Mouse (Mus musculus) layer of hippocampus, adult 9-10 months (tissue): Measurements from ENCODE around the gene Mrpl47.
"Not testable (repeated sequence)": the region's sequence is repeated elsewhere in the genome, so short reads cannot be mapped to it uniquely, and the experiment has no call there.

ENCODE experiments used
- DNase-seq: peaks from one replicate; pipeline ENCODE4 v3.0.0; 2022; ENCODE audit warnings: low spot score

The Mrpl47 gene

DNA sequence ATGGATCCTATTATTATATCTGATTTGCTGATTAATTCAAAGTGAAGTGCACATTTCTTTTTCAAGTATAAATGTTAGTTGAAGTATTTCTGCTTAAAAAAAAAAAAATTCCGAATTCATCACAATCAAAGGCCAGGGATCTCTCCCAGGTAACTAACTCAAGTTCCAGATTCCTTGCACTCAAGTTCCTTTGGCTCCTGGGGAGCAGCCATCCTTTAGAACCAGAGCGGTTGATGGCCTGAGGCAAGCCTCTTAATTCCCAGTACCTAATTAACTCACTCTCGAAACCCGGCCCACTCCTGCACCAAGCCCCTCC lies 29.4 kb downstream of the Mrpl47 start:
- no peak for DNase-seq

DNA sequence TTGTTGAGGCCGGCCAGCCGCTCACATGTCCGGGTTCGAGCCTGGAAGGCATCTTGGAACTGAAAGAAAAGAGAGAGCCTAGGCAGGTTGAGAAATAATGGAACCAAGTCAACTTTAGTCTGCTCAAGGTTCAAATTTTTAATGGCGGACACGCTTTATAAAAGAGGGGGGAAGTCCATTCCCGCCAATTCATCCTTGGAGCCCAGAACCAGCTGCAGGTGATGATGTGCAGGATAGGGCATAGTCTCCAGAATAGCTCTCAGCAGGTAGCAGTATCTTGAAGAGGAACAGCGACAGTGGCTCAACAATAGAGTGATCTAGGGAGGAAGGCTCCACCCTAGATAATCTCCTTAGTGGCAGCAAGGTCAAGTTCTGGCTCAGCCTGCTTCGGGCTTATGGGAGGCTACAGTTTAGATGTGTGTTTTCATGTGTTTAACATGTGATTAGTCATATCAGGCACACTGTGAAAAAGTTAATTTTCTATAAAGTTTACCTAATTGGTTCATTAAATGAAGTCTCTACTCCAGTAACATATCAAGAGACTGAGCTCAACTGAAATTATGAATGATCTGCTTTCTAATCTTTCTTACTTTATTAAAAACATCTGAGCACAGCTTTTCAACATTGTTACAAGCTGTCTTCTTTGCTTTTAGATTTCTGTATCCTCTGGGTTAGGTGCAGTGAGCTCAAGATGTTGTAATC lies 31.6 kb downstream of the Mrpl47 start, which contains the start of gene Actl6a:
Gene Actl6a, plus strand, starts transcription at position 652 of the 702 bp plus-strand sequence.
- not testable (repeated sequence) for DNase-seq

DNA sequence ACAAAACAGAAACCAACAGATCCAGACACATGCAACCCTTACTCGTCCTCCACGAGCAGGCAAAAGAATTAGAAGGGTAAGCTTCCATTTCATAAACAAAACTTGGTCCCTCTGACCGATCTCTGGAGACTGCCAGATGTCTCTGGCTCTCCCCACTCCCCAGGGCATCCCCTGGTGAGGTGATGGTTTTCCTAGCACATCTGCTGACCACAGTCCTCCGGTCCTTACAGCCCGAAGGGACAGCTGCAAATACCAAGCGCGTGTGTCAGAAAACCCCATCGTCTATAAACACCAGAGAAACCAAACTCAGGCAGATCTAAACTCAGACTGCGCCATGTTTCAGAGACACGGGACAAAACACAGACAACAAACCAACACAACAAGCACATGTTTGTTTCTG lies 32.8 kb downstream of the Mrpl47 start:
- not testable (repeated sequence) for DNase-seq

DNA sequence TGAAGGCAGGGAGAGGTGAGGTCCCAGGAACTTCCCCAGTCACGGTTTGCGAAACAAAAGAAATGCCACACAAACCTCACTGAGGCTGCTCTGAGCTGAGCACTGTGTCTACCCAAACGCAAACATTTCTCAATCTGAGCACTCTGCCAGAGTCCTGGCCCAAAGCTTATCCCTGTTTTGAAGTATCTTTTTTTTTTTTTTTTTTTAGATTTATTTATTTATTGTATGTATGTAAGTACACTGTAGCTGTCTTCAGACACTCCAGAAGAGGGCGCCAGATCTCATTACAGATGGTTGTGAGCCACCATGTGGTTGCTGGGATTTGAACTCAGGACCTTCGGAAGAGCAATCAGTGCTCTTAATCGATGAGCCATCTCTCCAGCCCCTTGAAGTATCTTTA lies 33.4 kb downstream of the Mrpl47 start:
- not testable (repeated sequence) for DNase-seq

DNA sequence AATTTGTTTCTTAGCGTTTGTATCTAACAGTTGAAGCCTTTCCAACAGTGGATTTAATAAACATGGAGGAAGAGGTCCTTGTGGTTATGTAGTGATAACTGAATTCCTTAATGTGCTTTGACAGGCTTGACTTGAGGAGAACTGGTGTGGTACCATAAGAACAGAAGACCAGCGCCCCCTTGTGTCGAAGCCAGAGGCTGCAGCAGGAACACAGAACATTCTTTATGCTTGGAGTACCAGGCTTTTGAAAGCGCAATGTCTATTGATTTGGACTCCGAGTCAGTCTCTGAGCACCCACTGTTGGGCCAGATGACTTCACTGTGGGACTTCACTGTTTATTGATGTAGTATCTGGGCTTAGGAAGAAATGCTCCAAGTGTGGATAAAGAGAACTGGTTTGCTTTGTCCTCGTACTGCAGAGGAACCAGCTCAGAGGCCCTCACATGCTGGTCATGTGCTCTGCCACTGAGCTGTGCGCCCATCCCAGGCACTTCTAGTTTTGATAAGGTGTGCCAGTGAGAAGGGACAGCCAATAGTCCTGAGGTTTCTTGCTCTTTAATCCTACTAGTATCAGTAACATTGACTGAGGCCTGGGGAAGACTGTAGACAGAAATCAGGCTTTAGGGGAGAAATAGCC lies 39.1 kb downstream of the Mrpl47 start:
- DNase-seq, result peak; percentile 99

DNA sequence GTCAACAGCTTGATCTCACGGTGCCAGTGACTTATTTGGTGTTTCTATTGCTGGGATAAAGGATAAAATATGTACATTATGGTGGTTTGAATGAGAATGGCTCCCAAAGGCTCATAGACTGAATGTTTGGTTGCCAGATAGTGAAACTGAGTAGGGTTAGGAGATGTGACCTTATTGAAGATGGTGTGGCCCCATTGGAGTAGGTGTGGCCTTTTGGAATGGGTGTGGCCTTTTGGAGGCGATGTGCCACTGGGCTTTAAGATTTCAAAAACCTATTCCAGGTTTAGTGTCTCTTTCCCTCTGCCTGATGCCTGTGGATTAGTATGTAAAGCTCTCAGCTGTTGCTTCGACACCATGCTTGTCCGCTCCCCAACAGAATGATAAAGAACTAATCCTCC lies 41.8 kb downstream of the Mrpl47 start:
- DNase-seq, result no peak

DNA sequence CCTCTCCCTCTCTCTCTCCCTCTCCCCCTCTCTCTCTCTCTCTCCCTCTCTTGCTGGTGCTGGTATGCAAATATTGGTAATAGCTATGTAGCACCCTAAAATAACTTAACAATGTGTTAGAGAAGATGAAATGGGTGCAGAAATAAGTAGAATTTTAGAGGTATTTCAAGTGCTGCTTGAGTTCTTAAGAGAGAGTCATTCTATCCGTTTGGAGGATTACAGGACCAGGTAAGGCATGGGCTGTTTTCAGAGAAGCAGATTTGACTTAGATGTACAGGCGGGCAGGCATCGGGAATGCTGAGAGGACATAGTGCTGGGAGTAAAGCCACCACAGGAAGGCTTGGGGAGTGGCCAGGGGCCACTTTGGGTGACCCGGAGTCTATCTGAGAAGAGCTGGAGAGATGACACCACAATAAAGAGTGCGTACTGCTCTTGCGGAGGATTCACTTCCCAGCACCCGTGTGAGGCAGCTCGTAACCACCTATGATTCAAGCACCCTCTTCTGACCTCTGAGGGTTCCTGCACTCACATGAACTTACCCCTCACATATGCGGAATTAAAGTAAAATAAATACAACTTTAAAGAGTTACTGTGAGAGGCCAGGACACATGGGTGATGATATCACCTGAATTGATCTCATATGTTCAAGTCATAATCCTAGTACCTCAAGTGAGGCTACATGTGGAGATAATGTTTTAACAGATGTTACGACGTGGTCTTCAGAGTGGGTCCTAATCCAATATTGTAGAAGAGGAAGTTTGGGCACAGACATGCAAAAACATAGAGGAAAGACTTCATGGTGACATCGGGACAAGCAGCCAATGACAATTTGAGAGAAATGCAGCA lies 42.4 kb downstream of the Mrpl47 start:
- no peak for DNase-seq

DNA sequence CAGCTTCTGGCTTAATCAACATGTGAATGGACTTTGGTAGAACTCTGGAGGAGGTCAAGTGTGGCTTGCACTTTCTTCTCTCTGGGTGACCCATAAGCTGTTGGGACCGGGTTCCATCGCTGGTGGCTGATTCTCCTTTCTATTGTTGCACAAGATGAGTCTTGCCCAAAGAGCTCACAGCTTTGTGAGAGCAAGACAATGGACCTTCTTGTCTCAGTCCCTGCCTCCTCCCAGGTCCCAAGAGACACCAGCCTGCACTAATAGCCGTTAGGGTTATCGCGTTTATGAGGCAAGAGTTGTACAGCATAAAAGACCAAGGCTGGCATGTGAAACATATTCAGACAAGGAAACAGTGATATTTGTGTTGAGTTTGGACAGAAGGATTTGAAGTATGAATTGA lies 43.2 kb downstream of the Mrpl47 start:
- DNase-seq, result no peak

DNA sequence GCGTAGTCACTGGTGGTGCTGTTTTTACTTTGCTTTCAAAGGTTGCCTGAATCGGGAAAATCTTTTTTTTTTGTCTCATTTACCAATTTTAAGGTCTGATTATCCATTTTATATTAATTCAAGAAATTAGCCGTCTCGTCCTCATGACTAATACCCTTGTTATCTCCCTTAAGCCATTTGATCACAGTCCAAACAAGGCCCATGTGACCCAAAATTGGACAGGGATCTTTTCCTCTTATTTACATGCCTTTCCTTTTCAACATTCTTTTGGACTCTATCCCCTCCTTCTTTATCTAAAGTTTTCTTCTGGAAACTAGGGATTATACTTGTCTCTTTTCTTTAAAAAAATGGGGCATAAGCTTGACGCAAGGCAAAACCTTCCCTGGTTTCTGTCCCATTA lies 45.6 kb downstream of the Mrpl47 start:
- no peak for DNase-seq

DNA sequence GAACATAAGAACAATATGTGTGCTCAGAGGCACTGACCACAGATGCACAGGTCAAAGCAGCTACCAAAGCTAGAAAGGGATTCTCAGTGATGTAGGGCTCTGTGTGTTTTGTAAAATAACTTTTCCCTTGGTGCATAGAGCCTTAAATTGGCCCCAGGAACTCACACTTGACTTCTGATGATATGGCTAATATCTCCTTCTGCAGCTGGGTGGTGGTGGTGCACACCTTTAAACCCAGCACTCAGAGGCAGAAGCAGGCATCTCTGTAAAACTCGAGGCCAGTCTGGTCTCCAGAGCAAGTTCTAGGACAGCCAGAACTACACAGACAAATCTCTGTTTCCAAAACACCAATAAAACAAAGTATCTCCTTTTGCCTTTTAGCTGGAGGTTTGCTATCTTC lies 46.5 kb downstream of the Mrpl47 start:
- no peak for DNase-seq

DNA sequence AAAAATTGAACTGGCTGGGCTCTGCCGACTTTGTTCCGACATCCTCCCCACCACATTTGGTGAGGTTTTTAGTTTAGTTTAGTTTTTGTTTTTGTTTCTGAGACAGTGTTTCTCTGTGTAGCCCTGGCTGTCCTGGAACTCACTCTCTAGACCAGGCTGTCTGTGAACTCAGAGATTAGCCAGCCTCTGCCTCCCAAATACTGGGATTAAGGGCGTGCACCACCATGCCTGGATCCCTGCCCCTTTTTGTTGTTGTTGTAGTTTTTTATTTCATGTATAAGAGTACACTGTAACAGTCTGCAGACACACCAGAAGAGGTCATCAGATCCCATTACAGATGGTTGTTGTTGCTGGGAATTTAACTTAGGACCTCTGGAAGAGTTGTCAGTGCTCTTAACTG lies 47.4 kb downstream of the Mrpl47 start:
- DNase-seq, result no peak

DNA sequence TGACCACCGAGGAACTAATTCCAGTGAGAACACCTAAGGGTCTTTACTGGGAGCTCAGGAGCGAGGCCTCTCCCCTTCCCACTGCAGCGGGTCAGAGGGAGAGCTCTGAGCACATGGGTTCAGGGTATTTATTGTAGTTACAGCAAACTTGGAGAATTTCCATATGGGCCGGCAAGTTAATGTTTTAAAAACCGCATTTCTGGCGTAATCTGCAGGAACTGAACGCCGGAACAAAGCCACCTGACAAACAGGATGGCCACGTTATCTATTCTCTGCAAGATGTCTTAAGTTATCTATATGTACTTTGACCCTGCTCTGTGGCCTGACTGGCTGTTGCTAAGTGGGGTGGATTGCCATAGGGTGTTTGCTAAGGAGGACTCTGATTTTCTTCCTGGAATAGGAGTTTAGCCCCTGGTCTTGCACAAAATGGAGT lies 47.8 kb downstream of the Mrpl47 start:
- DNase-seq, result no peak

DNA sequence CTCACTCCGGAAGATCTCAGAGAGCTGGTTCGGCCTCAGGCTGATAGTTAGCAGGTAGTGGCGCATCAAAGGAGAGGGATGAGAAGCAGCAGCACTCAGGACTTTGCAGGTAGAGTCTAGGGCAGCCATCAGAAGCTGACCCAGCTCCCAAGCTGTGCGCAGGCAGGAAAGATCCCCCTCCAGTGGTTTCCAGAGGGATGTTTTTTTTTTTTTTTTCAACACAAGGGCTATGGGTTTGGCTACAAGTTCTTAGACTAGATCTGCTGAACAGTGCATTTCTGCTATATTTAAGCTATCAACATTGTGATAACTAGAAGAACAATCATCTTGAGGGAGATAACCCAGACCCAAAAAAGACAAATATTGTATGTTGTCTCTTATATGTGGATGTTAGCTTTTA lies 50.2 kb downstream of the Mrpl47 start:
- DNase-seq, result no peak

DNA sequence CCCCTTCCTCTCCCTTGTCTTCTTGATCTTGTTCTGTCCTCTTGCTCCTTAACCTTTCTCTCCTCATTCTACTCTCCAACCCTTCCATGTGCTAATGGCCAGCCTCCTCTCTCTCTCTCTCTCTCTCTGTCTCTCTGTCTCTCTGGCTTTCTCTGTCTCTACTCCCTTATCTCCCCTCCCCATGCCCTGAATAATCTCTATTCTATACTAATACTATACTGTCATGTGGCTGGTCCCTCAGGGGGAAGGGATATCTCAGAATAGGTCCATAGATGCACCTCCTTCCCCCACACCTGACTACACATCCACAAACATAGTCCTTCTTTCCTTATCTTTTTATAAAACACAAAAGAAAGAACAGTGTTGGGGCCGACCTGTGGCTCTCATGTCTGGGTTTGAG lies 50.9 kb downstream of the Mrpl47 start:
- DNase-seq, result no peak

DNA sequence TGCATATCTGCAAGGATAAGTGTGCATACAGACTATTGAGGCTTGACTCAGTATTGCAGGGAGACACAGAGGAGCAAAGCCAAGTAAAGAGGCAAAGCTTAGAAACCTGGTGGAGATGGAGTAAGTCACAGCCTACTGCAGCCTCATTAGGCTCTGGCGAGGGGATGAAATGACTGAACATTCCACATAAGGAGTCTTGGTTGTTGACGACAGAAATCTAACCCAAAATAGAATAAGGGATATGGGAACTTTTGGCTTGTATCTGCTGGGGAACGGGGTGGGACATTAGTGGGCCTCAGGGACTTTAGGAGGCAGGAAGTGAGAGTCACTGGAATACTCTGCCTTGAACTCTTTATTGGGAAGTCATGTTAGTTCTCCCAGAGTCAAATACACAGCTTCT lies 52.8 kb downstream of the Mrpl47 start:
- DNase-seq, result no peak

DNA sequence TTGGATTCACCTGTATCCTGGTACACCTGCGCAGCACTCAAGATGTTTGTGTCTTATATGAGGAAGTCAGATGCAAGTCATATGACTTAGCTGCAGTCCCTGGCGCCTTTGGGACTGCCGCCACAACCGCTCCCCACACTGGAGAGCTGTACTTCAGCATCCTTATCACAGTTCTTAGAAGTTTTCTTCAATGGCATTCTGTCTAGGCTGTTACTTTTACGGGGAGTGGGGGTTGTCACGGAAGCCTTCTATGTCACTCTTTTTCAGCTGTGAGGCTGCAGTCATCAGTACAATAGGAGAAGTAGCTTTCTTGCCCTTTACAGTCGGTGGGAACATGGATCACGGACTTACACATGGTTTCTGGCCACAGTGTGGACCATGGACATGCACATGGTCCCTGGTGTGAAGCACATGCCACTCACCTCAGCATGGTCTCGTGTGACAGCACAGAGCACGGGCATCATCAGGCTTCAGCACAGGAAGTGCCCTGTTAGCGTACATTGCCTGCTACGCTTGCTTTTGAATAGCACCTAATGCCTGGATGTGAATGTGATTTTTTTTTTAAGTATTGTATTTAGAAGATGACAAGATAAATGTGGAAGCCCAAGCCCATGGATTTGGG lies 54.4 kb downstream of the Mrpl47 start:
- no peak for DNase-seq

DNA sequence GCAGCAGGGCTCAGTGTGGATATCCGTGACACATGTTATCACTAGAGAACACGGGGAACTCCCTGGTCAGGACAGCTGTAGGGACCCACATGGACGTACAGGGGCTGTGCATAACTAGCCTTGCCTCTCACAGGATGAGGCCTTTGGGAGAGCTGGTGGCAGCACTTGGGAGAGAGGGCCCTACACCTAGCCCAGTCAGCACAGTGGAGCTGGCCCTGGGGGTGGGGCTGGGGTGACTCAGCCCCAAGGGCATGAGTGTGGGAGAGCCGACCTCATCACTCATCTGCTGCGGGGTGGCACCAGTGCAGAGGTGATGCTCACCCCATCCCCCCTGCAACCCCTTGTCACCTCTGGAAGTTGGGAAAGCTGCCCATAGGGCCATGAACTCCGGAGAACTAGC lies 61.0 kb downstream of the Mrpl47 start:
- DNase-seq, result no peak
